Mouse (Mus musculus) adrenal gland, postnatal 25 days (tissue): ENCODE results near the gene Cd86. TPM values are rescaled to one million over a fixed set of nuclear protein-coding genes. Genes with fewer than 3 reads are reported as not detected.

Experiments used
- DNase-seq: peaks from one replicate; pipeline ENCODE4 v3.0.0; 2021; ENCODE audit warnings: mixed read lengths
- total RNA-seq: library from RNA; stranded (reverse); gene quantifications from 2 replicates; pipeline ENCODE4 v1.2.3, GENCODE M21; 2021

The Cd86 gene
- total RNA-seq, 1 experiment from 2014 or later, result 0.55 TPM

- DNase-seq, result no peak
Measured at GRCm38 (mm10) chr16:36596671-36597410, 69.0 kb downstream of the Cd86 start.

GRCm38 (mm10) chr16:36589898-36590297, 76.0 kb downstream of the Cd86 start:
- DNase-seq, result no peak

- DNase-seq, result no peak
Measured at GRCm38 (mm10) chr16:36587971-36588370, 77.9 kb downstream of the Cd86 start.

GRCm38 (mm10) chr16:36582073-36582472, 83.8 kb downstream of the Cd86 start:
- DNase-seq, result no peak

GRCm38 (mm10) chr16:36571942-36572341, 93.9 kb downstream of the Cd86 start:
- DNase-seq, result no peak

GRCm38 (mm10) chr16:36561386-36562338, 104.2 kb downstream of the Cd86 start, which contains the start of gene Casr:
Casr (minus strand) TSS chr16:36562141.
- no peak for DNase-seq

GRCm38 (mm10) chr16:36559573-36559972, 106.3 kb downstream of the Cd86 start:
- DNase-seq, result no peak

GRCm38 (mm10) chr16:36555672-36556165, 110.2 kb downstream of the Cd86 start:
- no peak for DNase-seq

Other genes starting within 250 kb of the Cd86 start
- not detected in 2 replicates for gene Stfa3, start 210.7 kb downstream of the Cd86 start, total RNA-seq
- gene Casr, start 103.9 kb downstream of the Cd86 start, total RNA-seq, result not detected in 2 replicates
- gene Ildr1, start 27.9 kb upstream of the Cd86 start, total RNA-seq, result not detected in 2 replicates
- 1.1 and 1.7 TPM in 2 replicates for gene Slc15a2, start 118.9 kb upstream of the Cd86 start, total RNA-seq
- 18.6 and 19.5 TPM in 2 replicates for gene Iqcb1, start 162.3 kb upstream of the Cd86 start, total RNA-seq
- 1.4 and 1.6 TPM in 2 replicates for gene Eaf2, start 208.9 kb upstream of the Cd86 start, total RNA-seq
- 60.8 and 97.3 TPM in 2 replicates for gene Golgb1, start 209.1 kb upstream of the Cd86 start, total RNA-seq